Mouse (Mus musculus) C2C12 (cell line): ENCODE results near the gene Cfap299. TPM values are rescaled to one million over a fixed set of nuclear protein-coding genes. Genes with fewer than 3 reads are reported as not detected.

ENCODE experiments used
- H3K27me3 ChIP-seq: one replicate; pipeline ENCODE4 v1.6.1; 2011; ENCODE audit not compliant: control insufficient read depth, insufficient read depth, insufficient read length
- H3K36me3 ChIP-seq: one replicate; pipeline ENCODE4 v1.6.1; 2011; ENCODE audit not compliant: control insufficient read depth, insufficient read depth
- H3K4me3 ChIP-seq: one replicate; pipeline ENCODE4 v1.5.1; 2011; ENCODE audit warnings: mild to moderate bottlenecking, control low read depth; ENCODE audit not compliant: poor library complexity, insufficient read depth, severe bottlenecking
- H3K79me2 ChIP-seq: one replicate; pipeline ENCODE4 v1.6.1; 2011; ENCODE audit not compliant: control insufficient read depth, insufficient read depth
- H3K79me3 ChIP-seq: one replicate; pipeline ENCODE4 v1.6.1; 2011; ENCODE audit warnings: low read depth, control low read depth
- H3ac ChIP-seq: one replicate; pipeline ENCODE3; 2011; ENCODE audit warnings: low read depth; ENCODE audit not compliant: control insufficient read depth, insufficient read length
- CEBPB ChIP-seq: IDR thresholded peaks from one replicate; pipeline ENCODE4 v1.6.1; 2011; ENCODE audit warnings: low read depth, mild to moderate bottlenecking, control low read depth, moderate library complexity
- CTCF ChIP-seq: IDR thresholded peaks from one replicate; pipeline ENCODE4 v1.5.1; 2011; ENCODE audit not compliant: control insufficient read depth, insufficient read depth, insufficient read length
- FOSL1 ChIP-seq: IDR thresholded peaks from one replicate; pipeline ENCODE4 v1.8.0; 2011; ENCODE audit warnings: mild to moderate bottlenecking, low read length; ENCODE audit not compliant: poor library complexity, insufficient read depth, severe bottlenecking
- MAX ChIP-seq: IDR thresholded peaks from one replicate; pipeline ENCODE4 v1.6.1; 2011; ENCODE audit warnings: mild to moderate bottlenecking, control low read depth
- MYOD1 ChIP-seq: IDR thresholded peaks from one replicate; pipeline ENCODE4 v1.6.1; 2011; ENCODE audit warnings: low read depth; ENCODE audit not compliant: control insufficient read depth, insufficient read length
- MYOG ChIP-seq: IDR thresholded peaks from one replicate; pipeline ENCODE4 v1.6.1; 2011; ENCODE audit not compliant: control insufficient read depth, insufficient read length; ENCODE audit errors: extremely low read depth
- USF1 ChIP-seq: IDR thresholded peaks from one replicate; pipeline ENCODE4 v1.6.1; 2011; ENCODE audit warnings: low read depth, mild to moderate bottlenecking, control low read depth, moderate library complexity
- polyA plus RNA-seq: library from polyadenylated mRNA; unstranded; fragments of >200 nt; fragmentation: generic; extraction: Trizol; gene quantifications from one replicate; pipeline ENCODE4 v1.2.1, GENCODE M21; 2012; ENCODE audit warnings: missing spikeins

Gene Cfap299
- polyA plus RNA-seq, 1 experiment, result 0.09 TPM

DNA sequence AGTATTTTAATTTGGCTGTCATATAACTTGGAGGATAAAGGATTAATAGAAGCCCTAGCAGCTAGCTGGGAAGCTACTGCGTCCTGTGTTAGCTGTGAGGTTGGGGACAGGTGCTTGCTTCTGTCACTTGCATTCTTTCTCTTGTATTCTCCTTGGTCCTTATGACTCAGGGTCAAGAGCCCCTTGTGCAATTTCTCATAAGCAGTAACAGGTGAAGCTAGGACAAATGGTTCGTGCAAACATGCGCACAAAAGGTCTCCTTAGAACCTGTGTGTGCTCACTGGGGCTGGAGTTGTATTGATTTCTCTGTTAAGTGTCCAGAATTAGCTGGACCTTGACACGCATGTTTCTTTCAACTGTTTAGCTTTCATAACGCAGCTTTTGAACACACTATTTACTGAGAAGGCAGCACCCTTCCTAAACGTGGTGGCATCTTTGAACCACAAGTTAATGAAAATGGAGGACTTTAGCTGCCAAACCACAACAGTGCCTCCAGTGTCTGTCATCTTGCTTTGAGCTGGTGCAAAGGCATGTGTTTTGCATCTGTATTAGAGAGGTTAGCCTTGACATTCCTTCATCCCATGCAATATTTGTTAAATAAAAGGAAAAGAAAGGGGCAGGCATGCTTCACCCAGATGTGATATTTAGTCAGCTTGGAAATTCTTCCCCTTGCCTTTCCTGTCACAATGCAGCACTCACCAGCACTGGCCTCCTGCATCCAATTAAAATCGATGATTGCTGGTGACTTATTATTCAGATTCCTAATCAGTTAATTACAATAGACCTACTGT is 223.9 kb downstream of the Cfap299 start:
- no peaks in the 10 kb centered on the region for H3K36me3 ChIP-seq
- no peaks in the 10 kb centered on the region for H3K27me3 ChIP-seq
- H3K4me3 ChIP-seq, result no peak overlapping the region
- TF ChIP-seq USF1 (no peak), FOSL1 (no peak), CTCF (no peak), CEBPB (no peak), MYOD1 (no peak)
- H3ac ChIP-seq, result no peak overlapping the region
- no peaks in the 10 kb centered on the region for H3K79me2 ChIP-seq
- H3K79me3 ChIP-seq, result no peaks in the 10 kb centered on the region

DNA sequence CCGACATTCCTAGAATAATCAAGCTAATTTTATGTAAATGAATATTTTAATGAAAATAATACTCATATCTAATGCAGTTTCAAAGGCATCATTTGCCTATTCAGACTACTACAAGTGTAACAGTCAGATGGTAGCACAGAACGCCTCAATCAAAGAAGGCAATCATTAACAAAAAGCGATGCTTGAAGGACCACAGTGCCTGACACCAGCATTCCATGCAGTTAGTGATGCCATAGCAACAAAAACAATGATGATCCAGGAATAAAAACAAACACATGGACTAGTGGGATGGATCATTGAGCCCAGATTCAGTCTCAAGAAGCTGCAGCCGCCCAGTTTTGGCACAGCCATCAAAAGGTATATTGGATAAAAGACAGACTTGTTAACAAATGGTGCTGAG is 232.2 kb downstream of the Cfap299 start:
- H3K27me3 ChIP-seq, result peaks cover 3% of the 10 kb centered on the region
- no peak overlapping the region for H3ac ChIP-seq
- H3K4me3 ChIP-seq, result no peak overlapping the region
- H3K79me2 ChIP-seq, result no peaks in the 10 kb centered on the region
- H3K79me3 ChIP-seq, result no peaks in the 10 kb centered on the region
- no peak for TF ChIP-seq FOSL1
- no peak for TF ChIP-seq MAX
- TF ChIP-seq USF1, result no peak
- no peak for TF ChIP-seq CEBPB
- TF ChIP-seq MYOG, result no peak
- no peak for TF ChIP-seq MYOD1
- no peak for TF ChIP-seq CTCF
- no peaks in the 10 kb centered on the region for H3K36me3 ChIP-seq

DNA sequence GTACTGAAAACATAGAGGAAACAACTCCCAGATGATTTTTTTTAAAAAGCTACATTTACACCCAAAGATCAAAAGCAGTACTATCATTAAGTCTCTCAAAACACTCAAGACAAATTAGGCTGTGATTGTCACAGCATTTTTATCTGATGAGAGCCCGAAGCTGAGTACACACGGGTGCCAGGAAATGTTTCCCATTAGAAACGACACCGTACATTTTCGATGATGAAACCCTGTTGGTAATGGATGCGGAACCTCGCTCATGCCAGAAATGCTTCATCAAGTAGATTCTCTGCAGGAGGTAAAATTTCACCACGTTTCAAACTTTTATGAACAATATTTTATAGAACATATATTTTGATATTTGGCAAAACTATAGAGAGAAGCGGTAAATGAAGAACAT is 233.7 kb downstream of the Cfap299 start:
- Histone ChIP-seq H3ac (no peak overlapping the region), H3K79me2 (no peaks in the 10 kb centered on the region), H3K79me3 (no peaks in the 10 kb centered on the region), H3K27me3 (peaks cover 3% of the 10 kb centered on the region), H3K36me3 (no peaks in the 10 kb centered on the region), H3K4me3 (no peak overlapping the region)
- TF ChIP-seq CEBPB (no peak), MYOD1 (no peak), MYOG (no peak), FOSL1 (no peak)

DNA sequence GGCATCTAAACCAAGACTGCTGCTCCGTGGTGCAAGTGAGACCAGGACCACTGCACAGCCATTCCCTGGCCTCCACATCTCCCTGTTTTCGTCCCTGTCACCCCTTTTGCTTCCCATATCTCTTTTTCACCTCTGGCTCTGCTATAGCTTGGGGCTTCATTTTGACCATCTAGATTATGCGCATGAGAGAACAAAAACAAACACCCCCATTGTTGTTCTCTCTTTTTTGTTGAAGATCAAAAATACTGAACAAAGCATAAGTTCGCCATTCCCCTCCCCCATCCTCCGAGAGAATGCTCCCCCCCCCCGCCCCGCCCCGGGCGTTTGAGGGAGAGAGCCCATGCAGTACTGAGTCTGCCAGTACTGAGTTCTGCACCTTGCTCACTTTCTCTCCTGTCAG is 234.7 kb downstream of the Cfap299 start:
- Histone ChIP-seq H3K27me3 (peaks cover 3% of the 10 kb centered on the region), H3K79me3 (no peaks in the 10 kb centered on the region), H3K36me3 (no peaks in the 10 kb centered on the region), H3K4me3 (no peak overlapping the region), H3ac (no peak overlapping the region), H3K79me2 (no peaks in the 10 kb centered on the region)
- TF ChIP-seq MAX, result no peak
- TF ChIP-seq CTCF, result no peak
- TF ChIP-seq CEBPB, result no peak
- no peak for TF ChIP-seq FOSL1
- TF ChIP-seq MYOD1, result no peak
- no peak for TF ChIP-seq MYOG
- TF ChIP-seq USF1, result no peak

DNA sequence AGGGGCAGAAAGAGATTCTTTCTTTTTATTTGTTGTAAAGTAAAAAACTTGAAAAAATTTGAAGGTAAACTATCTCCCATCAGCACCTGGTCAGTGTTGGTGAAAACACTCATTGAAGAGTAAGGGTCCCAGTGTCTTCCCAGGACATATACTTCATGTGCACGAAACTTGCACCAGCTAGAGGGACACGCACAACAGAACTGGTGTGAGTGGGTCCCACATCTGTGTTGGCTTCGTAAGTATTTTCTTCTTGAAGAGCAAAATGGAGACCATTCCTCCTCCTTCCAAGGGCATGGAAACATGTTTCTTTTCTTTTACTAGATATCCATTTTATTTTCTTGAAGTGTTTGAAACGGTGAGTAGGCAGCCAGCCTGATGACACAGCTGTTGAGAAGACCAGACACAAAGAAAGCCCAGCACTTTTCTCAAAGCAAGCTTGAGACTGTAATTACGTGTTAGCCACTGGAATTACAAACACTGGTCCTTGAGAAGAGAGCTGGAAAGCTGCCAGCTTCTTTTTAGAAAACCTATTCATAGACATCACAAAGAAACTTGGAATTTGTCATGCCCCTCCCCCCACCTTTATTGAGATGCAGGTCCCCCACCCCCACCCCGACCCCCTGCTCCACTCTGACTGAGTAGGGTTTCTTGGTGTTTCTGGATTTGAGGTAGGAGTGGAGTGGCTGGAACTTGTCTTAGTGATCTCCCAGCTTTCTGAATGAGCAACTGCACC is 237.5 kb downstream of the Cfap299 start:
- Histone ChIP-seq H3K36me3 (no peaks in the 10 kb centered on the region), H3K4me3 (no peak overlapping the region), H3ac (no peak overlapping the region), H3K79me3 (no peaks in the 10 kb centered on the region), H3K79me2 (no peaks in the 10 kb centered on the region), H3K27me3 (peaks cover 3% of the 10 kb centered on the region)
- TF ChIP-seq CEBPB (no peak), MAX (no peak), MYOG (no peak), CTCF (no peak), FOSL1 (no peak), USF1 (no peak), MYOD1 (no peak)
